Mouse (Mus musculus): ENCODE data around the gene Anp32a.

GRCm38 (mm10) chr9:62374276-62374675 is 33.2 kb downstream of the Anp32a start:
- TF ChIP-seq ZC3H11A (IDR thresholded peaks at IDR 0.05; ENCODE audit: borderline replicate concordance, low read depth, low read length) (no peak), CHD2 (IDR thresholded peaks at IDR 0.05; ENCODE audit: low read depth, low read length) (no peak)

Measured in ES-E14 (cell line).